Mouse (Mus musculus) ES-Bruce4 (cell line): ENCODE measurements around the gene 3110009E18Rik. TPM values are rescaled to one million over a fixed set of nuclear protein-coding genes. Genes with fewer than 3 reads are reported as not detected.

Experiments
- H3K27ac ChIP-seq: 2 replicates; pipeline ENCODE4 v1.5.1; 2012; ENCODE audit warnings: low read length, inconsistent platforms; ENCODE audit not compliant: insufficient read depth
- H3K27me3 ChIP-seq: 2 replicates; pipeline ENCODE4 v1.6.1; 2012; ENCODE audit warnings: mild to moderate bottlenecking, low read length, inconsistent platforms; ENCODE audit not compliant: control insufficient read depth, poor library complexity, insufficient read depth, severe bottlenecking
- H3K36me3 ChIP-seq: 2 replicates; pipeline ENCODE4 v1.6.1; 2012; ENCODE audit warnings: inconsistent platforms, mild to moderate bottlenecking, low read length, moderate library complexity; ENCODE audit not compliant: control insufficient read depth, poor library complexity, insufficient read depth, severe bottlenecking
- H3K4me1 ChIP-seq: one replicate; pipeline ENCODE4 v1.8.1; 2011; ENCODE audit warnings: low read length; ENCODE audit not compliant: control insufficient read depth, insufficient read depth
- H3K4me3 ChIP-seq: 2 replicates; pipeline ENCODE4 v1.5.1; 2011; ENCODE audit warnings: low read depth, mild to moderate bottlenecking, low read length
- H3K9ac ChIP-seq: 2 replicates; pipeline ENCODE4 v1.6.1; 2012; ENCODE audit warnings: low read depth, mild to moderate bottlenecking, inconsistent platforms; ENCODE audit not compliant: poor library complexity, severe bottlenecking
- H3K9me3 ChIP-seq: replicated peaks from 2 replicates; pipeline ENCODE4 v1.6.1; 2012; ENCODE audit warnings: mild to moderate bottlenecking, low read length, inconsistent platforms; ENCODE audit not compliant: control insufficient read depth, poor library complexity, insufficient read depth, severe bottlenecking
- CTCF ChIP-seq: IDR thresholded peaks from one replicate; pipeline ENCODE4 v1.8.1; 2011; ENCODE audit warnings: low read depth, low read length
- EP300 ChIP-seq: IDR thresholded peaks from 2 replicates; pipeline ENCODE4 v1.6.1; 2011; ENCODE audit warnings: low read depth, low read length; ENCODE audit not compliant: insufficient read depth
- POLR2A ChIP-seq: IDR thresholded peaks from one replicate; pipeline ENCODE4 v1.8.1; 2011; ENCODE audit warnings: low read length; ENCODE audit not compliant: insufficient read depth
- polyA plus RNA-seq: library from polyadenylated mRNA; stranded (reverse); fragments of >200 nt; gene quantifications from 2 replicates; pipeline ENCODE4 v1.2.4, GENCODE M21; 2011; ENCODE audit warnings: low read depth; ENCODE audit not compliant: missing spikeins, insufficient read depth, insufficient read length

Gene 3110009E18Rik
- polyA plus RNA-seq, 1 experiment = 16.0 TPM

DNA sequence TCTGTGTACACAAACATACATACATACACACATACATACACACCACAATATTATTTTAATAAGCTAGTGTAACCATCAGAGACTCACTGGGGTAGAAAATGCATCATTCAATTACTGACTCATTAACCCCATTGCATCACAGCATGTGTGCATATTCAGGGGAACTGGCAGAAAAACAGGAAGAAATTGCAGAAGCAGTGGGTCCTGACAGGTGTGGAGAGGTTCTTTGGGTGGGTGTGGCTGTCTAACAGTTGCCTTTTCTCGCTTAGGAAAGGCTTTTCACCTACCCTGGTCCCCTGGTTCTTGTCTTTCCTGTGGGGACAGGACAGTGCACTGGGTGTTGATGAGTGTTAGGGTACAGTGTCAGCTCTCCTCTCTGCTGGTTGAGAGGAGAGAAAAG lies 41.6 kb downstream of the 3110009E18Rik start:
- H3K9me3 ChIP-seq = no peaks in the 10 kb centered on the region
- H3K9ac ChIP-seq = no peak overlapping the region
- H3K36me3 ChIP-seq = no peaks in the 10 kb centered on the region
- H3K4me3 ChIP-seq = no peak overlapping the region
- no peaks in the 10 kb centered on the region for H3K4me1 ChIP-seq
- H3K27ac ChIP-seq = no peak overlapping the region
- TF ChIP-seq EP300 (no peak), POLR2A (no peak), CTCF (no peak)
- no peaks in the 10 kb centered on the region for H3K27me3 ChIP-seq

DNA sequence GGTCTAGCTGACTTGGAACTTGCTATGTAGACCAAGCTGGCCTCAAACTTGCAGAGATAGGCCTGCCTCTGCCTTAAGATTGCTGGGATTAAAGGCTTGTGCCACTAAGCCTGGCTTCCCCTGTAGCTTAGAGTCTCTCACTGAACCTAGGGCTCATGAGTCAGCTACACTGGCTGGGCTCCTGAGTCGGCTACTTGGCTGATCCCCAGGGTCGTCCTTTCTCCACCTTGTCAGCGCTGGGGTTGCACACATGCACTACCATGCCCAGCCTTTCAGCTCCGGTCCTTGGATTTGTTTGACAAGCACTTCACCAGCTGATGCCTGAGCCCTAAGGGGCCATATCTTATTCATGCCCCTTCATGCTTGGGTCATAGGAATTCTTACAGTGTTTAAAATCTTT lies 47.0 kb downstream of the 3110009E18Rik start:
- H3K9ac ChIP-seq = no peak overlapping the region

DNA sequence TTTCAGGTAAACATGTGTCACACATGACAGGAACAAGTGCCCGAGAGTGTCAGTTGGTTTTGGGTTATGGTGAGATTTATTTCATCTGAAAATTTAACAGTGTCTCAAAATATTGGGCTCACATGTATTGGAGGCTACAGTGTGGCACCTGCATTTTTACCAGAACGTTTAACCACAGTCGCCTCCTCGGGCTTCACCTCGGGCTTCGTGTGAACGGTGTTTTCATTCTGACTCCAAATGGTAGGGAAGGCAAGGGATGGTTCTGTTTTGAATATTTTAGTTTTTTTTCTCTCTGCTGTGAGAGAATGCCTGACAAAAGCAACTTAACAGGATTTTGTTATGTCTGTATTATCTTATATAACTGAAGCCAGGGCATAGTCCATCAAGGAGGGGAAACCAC lies 47.7 kb downstream of the 3110009E18Rik start:
- H3K36me3 ChIP-seq = no peaks in the 10 kb centered on the region
- no peak overlapping the region for H3K9ac ChIP-seq
- no peak overlapping the region for H3K4me3 ChIP-seq
- no peak overlapping the region for H3K27ac ChIP-seq
- no peaks in the 10 kb centered on the region for H3K27me3 ChIP-seq
- H3K9me3 ChIP-seq = no peaks in the 10 kb centered on the region
- TF ChIP-seq CTCF (no peak), POLR2A (no peak), EP300 (no peak)
- H3K4me1 ChIP-seq = no peaks in the 10 kb centered on the region

More for the DNA sequence above, 47.0 kb downstream of the 3110009E18Rik start:
- H3K4me1 ChIP-seq = no peaks in the 10 kb centered on the region
- TF ChIP-seq POLR2A (no peak), EP300 (no peak), CTCF (no peak)
- H3K27me3 ChIP-seq = no peaks in the 10 kb centered on the region
- H3K36me3 ChIP-seq = no peaks in the 10 kb centered on the region
- H3K9me3 ChIP-seq = no peaks in the 10 kb centered on the region
- no peak overlapping the region for H3K4me3 ChIP-seq
- no peak overlapping the region for H3K27ac ChIP-seq

DNA sequence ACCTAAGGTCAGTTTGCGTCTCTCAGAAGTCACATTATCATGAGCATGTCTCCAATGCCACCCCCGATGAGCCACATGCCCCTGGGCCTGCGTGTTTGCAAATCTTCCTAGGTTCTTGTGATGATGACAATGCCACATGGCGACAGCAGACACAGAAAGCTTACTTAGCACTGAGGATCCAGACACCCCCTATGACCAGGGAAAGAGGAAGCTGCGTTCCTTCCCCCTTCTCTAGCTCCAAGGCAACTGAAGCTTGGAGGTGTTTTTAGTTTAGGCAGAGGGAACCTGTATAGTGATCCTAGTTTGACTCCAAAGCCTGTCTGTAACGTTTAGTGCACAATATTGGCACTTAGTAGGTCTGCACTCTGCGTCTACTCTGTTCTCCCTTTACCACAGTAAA lies 49.3 kb downstream of the 3110009E18Rik start:
- TF ChIP-seq CTCF = no peak
- Histone ChIP-seq H3K36me3 (no peaks in the 10 kb centered on the region), H3K4me3 (no peak overlapping the region), H3K27ac (no peak overlapping the region), H3K27me3 (no peaks in the 10 kb centered on the region), H3K9ac (no peak overlapping the region), H3K9me3 (no peaks in the 10 kb centered on the region), H3K4me1 (no peaks in the 10 kb centered on the region)

GRCm38 (mm10) chr1:120171819-120172521 lies 51.0 kb downstream of the 3110009E18Rik start:
- Histone ChIP-seq H3K9ac (no peak overlapping the region), H3K36me3 (no peaks in the 10 kb centered on the region), H3K27ac (no peak overlapping the region), H3K4me3 (no peak overlapping the region), H3K4me1 (no peaks in the 10 kb centered on the region), H3K27me3 (no peaks in the 10 kb centered on the region), H3K9me3 (no peaks in the 10 kb centered on the region)
- TF ChIP-seq CTCF = no peak

GRCm38 (mm10) chr1:120174991-120175390 lies 54.0 kb downstream of the 3110009E18Rik start:
- TF ChIP-seq POLR2A (no peak), CTCF (no peak), EP300 (no peak)
- H3K9me3 ChIP-seq = no peaks in the 10 kb centered on the region
- no peak overlapping the region for H3K27ac ChIP-seq
- no peaks in the 10 kb centered on the region for H3K36me3 ChIP-seq
- H3K9ac ChIP-seq = no peak overlapping the region
- H3K4me1 ChIP-seq = no peaks in the 10 kb centered on the region
- no peaks in the 10 kb centered on the region for H3K27me3 ChIP-seq
- H3K4me3 ChIP-seq = no peak overlapping the region
